13 mouse cellular contexts compared by ENCODE assay signal in the genomic region with DNA sequence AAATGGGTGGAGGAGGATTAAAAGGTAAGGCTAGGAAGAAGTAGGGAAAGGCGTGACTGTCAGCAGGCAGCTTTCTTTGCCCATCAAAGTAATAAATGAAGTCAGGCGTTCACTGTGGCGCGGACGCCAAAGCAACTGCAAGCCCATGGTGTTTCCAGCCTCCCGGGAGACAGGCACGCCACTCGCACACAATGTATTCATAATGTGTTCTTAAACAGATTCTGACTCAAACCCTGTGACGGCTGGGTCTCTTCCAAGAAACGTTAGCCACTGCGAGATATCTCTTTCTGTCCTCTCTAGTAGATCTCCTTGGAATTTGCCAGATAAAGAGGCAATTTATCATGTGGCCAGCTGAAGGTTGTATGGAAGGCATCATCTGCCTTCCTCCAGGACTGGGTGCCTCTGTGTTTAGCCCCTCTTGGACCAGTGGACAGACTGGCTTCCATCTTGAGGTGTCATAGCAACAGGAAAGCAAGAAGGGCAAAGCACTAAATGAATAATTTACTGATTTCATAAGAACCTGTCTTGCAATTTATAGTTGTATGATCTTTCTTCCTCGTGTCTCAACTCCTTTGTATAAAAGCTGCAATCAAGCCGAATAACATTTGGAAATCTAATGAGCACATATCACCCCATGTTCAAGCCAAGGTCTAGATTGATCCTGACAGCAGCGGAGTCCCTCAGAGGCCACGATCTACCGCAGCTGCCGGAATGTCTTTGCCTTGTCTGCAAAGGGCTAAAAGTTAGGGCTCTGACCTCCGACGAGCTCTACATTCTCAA.
DNase-seq lines count a peak whose midpoint lies in the region; ATAC-seq and TF ChIP-seq lines count a peak whose summit lies in the region.
"Had no signal": no experiment of that assay in that cellular context is flagged by ENCODE, and none has a peak within 500 bp of the region (broad histone marks: within the 10 kb centered on the region; RNA-seq: fewer than 3 reads in every experiment).

No protein-coding gene starts in this region.

- no peak overlapping the region for H3K9ac ChIP-seq in heart, embryonic 15.5 days
- H3K9ac ChIP-seq in midbrain, embryonic 11.5 days (ENCODE audit: low read length): no peak overlapping the region
- H3K9ac ChIP-seq: limb, embryonic 13.5 days had no signal

- ATAC-seq in heart, embryonic 15.5 days (replicated peaks; ENCODE audit: insufficient number of reproducible peaks, insufficient read depth, low FRiP score, low read depth): no peak
- ATAC-seq in midbrain, embryonic 11.5 days (ENCODE audit: low FRiP score): peak; percentile 43; the same call in 1 of the 2 replicates

- 64% methylated on average over 19 of the region's 19 CpGs for WGBS in heart, embryonic 15.5 days
- 59% methylated on average over 19 of the region's 19 CpGs for WGBS in midbrain, embryonic 11.5 days

- no peak overlapping the region for H3K4me2 ChIP-seq in heart, embryonic 15.5 days
- no peak overlapping the region for H3K4me2 ChIP-seq in midbrain, embryonic 11.5 days
- H3K4me2 ChIP-seq: limb, embryonic 13.5 days had no signal

- H3K4me1 ChIP-seq in heart, embryonic 15.5 days (replicated peaks): peaks cover 70% of the 10 kb centered on the region
- peaks cover 64% of the 10 kb centered on the region for H3K4me1 ChIP-seq in midbrain, embryonic 11.5 days (ENCODE audit: control insufficient read depth, insufficient read depth, low read length)

- no peak for DNase-seq in heart, postnatal 4 days
- DNase-seq in adrenal gland, adult 8-10 months: peak; percentile 63
- peak; percentile 87 for DNase-seq in brain, embryonic 14.5 days (ENCODE audit: low read depth)
- no peak for DNase-seq in midbrain, embryonic 11.5 days (ENCODE audit: low spot score, missing footprints)
- no peak for DNase-seq in embryo, embryonic 11 days
- DNase-seq in T-cell, adult 2 months (ENCODE audit: low spot score): no peak
- DNase-seq in natural killer cell, adult 2 months (ENCODE audit: low spot score in 2 of 2): no peak
- DNase-seq: cerebellum, postnatal 14 days; heart, postnatal 36 days; lung, postnatal 36 days had no signal

- no peaks in the 10 kb centered on the region for H3K27me3 ChIP-seq in heart, embryonic 15.5 days
- H3K27me3 ChIP-seq in midbrain, embryonic 11.5 days (ENCODE audit: control insufficient read depth, insufficient read depth, low read length): no peaks in the 10 kb centered on the region
- H3K27me3 ChIP-seq: limb, embryonic 13.5 days had no signal

- H3K9me3 ChIP-seq in heart, embryonic 15.5 days (replicated peaks): no peaks in the 10 kb centered on the region
- H3K9me3 ChIP-seq in midbrain, embryonic 11.5 days (ENCODE audit: control insufficient read depth, low read length): no peaks in the 10 kb centered on the region
- H3K9me3 ChIP-seq: limb, embryonic 13.5 days had no signal

- no peak overlapping the region for H3K4me3 ChIP-seq in heart, embryonic 15.5 days
- no peak overlapping the region for H3K4me3 ChIP-seq in midbrain, embryonic 11.5 days (ENCODE audit: low read depth, low read length)
- H3K4me3 ChIP-seq: layer of hippocampus, adult 2 months; limb, embryonic 13.5 days had no signal

- no peak for TF ChIP-seq POLR2A in brain, embryonic 14.5 days (IDR thresholded peaks at IDR 0.05; ENCODE audit: borderline replicate concordance, extremely low read depth, insufficient read depth, insufficient read length, poor library complexity, severe bottlenecking)

- TF ChIP-seq CTCF in brain, embryonic 14.5 days (IDR thresholded peaks at IDR 0.05; ENCODE audit: borderline replicate concordance, extremely low read depth, insufficient read depth, insufficient read length): no peak

- no peaks in the 10 kb centered on the region for H3K36me3 ChIP-seq in heart, embryonic 15.5 days
- no peaks in the 10 kb centered on the region for H3K36me3 ChIP-seq in midbrain, embryonic 11.5 days (ENCODE audit: control insufficient read depth, insufficient read depth, low read length)
- H3K36me3 ChIP-seq: limb, embryonic 13.5 days had no signal

- H3K27ac ChIP-seq in heart, embryonic 15.5 days: peak overlapping the region; percentile 39; the same call in 1 of the 2 replicates
- H3K27ac ChIP-seq in midbrain, embryonic 11.5 days (ENCODE audit: low read depth, low read length): peak overlapping the region; percentile 75
- H3K27ac ChIP-seq: layer of hippocampus, adult 2 months; limb, embryonic 13.5 days had no signal

Comparison
In these comparisons a context has a peak if more than half of its experiments do, and no peak if none do; other contexts are left out.
1. DNase-seq: peak in adrenal gland, adult 8-10 months (single experiment) and brain, embryonic 14.5 days (single experiment); none in heart, postnatal 4 days (single experiment), midbrain, embryonic 11.5 days (single experiment), embryo, embryonic 11 days (single experiment), T-cell, adult 2 months (single experiment) and natural killer cell, adult 2 months (0 of 2).